Mouse (Mus musculus) right cerebral cortex, postnatal 10 days (tissue): Measurements from ENCODE around the gene Psmd3.

Experiments
- DNase-seq, 2 experiments: peaks; one replicate each; pipeline ENCODE4 v3.0.0; 2021; ENCODE audit warnings: low spot score in 2 of 2

The Psmd3 gene

GRCm38 (mm10) chr11:98688009-98688408 is 5.7 kb downstream of the Psmd3 start:
- no peak for DNase-seq

DNA sequence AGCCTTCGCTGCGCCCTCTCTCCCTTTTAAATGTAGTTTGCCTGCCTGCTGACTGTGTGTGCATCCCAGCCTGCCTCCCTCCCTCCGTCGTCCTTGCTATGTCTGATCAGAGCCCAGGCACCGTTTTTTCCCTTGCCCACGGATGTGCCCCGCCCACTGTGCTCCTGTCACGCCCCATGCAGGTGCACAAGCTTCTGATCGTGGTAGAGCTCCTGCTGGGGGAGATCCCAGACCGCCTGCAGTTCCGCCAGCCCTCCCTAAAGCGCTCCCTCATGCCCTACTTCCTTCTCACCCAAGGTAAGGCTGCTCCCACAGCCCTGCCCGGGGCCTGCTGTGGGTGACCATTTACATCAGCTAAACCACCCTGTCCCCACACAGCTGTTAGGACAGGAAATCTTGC is 10.8 kb downstream of the Psmd3 start:
- DNase-seq: peak in 1 of 2 experiments; percentile 27

DNA sequence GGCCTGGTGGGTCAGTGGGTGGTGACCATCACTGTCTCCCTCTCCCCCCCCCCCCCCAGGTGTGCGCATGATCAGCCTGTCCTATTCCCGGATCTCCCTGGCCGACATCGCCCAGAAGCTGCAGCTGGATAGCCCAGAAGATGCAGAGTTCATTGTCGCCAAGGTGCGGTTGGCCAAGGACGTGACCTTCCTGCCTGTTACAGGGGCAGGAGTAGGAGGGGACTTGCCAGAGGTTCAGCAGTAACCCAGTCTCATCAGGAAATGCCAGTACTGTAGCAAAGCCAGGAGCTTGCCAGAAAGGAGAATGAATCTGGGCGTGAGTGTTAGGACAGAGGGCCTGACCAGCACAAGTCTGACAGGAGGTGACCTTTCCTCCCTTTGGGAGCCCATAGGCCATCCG is 11.4 kb downstream of the Psmd3 start:
- peak in 1 of 2 experiments; percentile 22 for DNase-seq

DNA sequence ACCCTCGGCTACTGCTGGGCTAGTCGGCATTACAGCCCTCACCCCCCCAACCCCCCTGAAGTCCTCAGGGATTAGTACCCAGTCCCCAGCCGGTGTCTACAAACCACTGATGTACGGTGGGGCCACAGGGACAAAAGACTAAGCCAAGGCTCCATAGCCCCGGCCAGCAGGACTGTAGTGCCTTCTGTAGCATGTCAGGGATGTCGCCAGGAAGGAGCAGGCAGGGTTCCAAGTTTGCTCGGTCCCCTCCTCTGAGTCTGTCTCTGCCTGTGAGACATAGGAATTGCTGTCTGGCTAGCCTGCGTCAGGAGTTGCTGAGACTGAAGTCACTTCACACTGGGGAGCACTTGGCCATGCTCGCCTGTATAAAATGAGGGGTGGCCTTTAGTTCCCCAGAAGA is 11.9 kb downstream of the Psmd3 start:
- no peak for DNase-seq

DNA sequence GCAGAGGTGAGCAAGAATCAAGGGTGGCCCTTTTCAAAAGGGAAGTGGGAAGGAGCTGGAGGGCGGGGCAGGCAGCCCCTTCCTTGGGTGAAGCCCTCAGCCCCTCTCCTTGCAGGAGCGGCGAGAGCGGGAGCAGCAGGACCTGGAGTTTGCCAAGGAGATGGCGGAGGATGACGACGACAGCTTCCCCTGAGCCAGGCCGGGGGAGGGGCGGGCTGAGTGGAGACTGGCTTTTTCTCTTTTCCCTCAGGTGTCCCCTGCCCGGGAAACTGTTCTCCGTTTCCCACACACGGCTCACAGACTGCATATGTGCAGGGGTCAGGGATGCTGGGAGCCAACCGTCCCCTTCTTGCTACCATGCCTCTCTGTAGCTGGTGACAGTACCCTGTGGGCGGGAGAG is 13.1 kb downstream of the Psmd3 start:
- DNase-seq: no peak

- no peak for DNase-seq
Measured at GRCm38 (mm10) chr11:98696454-98697216, 14.3 kb downstream of the Psmd3 start.

DNA sequence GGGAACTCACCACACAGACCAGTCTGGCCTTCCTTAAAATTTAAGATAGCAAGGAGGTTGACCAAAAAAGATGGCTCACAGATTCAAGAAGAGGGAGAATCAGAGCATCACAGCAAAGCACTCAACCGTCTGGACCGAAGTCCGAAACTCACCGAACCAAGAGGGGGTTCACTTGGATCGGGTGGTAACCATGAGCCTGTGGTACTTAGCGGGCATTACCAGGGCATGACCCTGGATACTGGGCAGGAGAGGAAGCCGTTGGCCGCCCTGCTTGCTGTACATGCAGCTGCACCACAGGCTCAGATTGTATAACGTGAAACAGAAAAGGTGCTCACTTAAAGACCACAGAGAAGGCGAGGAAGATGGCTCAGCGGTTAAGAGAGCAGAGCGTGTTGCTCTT is 14.9 kb downstream of the Psmd3 start:
- no peak for DNase-seq

DNA sequence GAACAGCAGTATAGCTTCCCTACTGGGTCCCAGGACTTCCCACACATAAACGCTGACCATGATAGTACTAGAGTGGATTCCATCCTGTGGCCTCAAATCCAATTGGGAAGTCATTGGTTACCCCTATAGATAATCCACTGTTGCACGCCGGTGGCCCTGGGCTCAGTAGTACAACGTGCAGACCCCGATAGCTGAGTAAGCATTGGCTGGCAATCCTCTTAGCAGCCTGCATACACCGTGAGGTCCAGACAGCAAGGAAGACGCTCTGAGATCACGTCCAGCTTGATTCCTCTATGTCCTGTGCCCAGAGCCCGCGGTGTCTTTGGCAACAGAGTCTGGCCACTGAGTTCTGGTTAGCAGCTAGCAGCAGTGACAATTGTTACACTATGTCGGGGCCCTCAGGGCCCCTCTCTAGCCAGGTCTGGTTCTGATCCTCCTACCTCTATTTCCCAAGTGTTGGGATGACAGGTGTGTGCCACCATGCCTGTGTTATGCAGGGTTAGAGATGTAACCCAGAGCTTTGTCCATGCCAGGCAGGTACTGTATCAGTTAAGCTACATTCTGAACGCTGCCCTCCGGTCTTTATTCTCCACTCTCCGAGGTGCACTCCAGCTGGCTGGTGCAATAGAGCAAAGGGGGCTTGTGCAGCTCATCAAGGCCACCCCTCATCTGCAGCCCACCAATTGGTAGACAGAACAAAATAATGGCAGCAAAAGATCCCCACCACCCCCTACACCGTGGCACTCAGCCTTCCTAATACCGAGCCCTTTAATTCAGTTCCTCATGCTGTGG is 16.7 kb downstream of the Psmd3 start:
- no peak for DNase-seq

DNA sequence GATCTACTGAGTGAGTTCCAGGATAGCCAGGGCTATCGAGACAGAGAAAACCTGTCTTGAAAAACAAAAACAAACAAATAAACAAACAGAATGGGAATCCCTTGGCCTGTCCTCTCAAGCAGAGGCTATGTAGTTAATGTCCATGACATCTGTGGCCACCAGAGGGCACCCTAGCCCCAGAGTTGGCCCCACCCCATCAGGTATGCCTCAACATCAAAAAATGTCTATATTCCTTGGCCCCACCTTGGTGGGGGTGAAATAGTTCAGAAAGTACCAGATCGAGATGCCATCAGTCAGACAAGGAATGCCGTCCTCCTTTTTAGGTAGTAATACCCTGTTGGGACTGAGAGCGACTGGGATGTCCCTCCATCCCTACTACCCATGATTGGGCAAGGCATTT is 17.6 kb downstream of the Psmd3 start:
- DNase-seq: peak; percentile 78 to 84

DNA sequence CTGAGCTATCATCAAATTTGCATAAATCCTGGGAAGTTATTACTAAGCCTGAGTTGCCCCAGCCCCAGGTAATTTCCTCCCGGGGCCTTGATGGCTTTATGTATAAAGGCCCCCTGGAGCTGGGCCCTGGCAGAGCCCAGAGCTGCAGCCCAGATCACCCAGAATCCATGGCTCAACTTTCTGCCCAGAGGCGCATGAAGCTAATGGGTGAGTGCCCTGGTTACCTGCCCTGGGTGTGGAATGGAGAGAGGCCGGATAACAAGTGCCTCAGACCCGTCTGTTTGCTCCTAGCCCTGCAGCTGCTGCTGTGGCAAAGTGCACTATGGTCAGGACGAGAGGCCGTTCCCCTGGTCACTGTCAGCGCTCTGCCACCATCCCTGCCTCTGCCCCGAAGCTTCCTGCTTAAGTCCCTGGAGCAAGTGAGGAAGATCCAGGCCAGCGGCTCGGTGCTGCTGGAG is 18.9 kb downstream of the Psmd3 start, which contains the start of gene Csf3:
Gene Csf3, plus strand, starts transcription at position 51 of the 458 bp plus-strand sequence.
- no peak for DNase-seq

DNA sequence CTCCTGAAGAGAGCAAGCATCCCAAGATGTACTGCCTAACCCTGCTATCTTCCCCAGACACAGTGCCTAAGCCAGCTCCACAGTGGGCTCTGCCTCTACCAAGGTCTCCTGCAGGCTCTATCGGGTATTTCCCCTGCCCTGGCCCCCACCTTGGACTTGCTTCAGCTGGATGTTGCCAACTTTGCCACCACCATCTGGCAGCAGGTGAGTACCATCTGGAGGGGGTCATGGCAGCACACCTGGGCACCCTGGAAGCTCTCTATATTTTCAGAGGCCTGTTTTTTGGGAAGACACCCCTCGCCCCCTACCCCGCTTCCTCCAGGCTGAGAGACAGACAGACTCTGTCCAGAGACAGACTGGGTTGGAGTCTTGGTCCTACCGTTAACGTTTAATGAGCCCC is 20.0 kb downstream of the Psmd3 start:
- DNase-seq: no peak

DNA sequence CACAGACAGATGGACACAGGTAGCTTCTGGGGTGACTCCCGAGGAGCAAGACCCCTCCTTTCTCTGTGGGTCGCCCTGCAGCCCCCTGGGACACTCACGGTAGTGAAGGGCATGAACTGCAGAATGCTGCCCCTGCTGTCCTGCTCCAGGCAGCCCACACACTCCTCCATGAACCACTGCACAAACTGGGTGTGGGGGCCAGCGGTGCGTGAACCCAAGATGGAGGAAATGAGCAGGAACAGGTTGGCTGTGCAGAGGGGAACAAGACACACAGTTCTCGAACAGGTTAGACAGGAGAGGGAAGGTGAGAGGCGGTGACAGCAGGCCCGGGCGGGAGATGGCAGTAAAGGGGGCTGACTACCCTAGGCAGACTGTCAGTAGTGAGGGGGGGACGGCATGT is 22.7 kb downstream of the Psmd3 start:
- DNase-seq: no peak

GRCm38 (mm10) chr11:98707401-98708281 is 25.3 kb downstream of the Psmd3 start:
- no peak for DNase-seq

DNA sequence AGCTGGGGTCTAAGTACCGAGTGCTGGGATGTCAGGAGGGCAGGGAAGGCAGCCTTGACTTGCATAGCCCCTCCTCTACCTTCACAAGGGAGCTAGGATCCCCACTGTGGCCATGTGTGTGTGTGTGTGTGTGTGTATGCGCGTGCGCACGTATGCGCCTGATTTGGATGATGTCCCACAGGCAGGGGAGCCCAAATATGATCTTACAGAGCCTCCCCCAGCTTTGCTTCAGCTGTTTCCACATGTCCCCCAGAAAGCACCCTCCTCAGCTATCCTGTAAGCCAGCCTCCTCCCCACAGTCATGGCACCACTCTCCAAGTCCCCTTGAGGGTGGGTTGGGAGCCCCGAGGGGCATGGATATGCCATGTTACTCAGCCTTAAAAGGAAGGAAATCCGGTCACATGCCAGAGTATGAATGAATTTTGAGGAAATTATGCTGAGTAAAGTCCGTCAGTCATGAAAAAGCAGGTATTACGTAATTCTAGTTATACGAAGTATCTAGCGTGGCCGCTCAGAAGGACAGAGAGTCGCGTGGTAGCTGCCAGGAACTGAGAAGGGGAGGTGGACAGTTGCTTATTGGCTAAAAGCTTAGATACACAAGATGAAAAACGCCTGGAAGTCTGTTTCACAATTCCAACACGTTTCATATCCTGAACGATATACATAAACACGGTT is 26.1 kb downstream of the Psmd3 start:
- no peak for DNase-seq

DNA sequence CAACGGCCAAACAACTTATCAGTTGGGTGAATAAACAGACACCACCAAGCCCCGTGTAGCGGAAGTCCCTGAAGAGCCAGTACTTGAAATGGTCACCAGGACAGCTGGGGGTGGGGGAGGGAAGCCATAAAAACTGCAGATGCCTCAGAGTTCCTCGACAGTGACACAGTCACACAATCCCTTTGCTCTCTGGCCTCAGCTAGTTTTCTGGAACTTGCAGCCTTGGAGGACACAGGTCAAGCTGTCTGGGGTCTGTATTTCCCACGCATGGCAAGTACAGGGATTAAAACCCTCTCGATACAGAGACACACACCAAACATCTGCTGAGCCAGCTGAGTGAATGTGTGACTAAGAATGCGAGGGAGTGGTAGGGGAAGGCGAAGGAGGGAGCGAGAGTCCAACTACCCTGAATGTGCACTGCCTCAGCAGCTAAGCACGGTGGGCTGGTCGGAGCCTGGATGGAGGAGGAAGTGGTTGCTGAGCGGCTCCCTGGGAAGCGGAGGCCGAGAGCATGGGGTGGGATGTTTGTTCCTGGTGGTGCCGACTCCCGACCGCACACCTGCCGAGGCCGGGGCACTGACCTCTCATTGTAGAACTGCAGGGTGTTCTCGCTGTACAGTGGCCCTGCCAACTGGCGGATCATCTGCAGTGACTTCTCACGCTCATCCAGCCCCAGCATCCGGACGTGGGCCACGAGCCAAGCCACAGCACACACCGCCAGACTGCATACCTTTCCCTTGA is 26.8 kb downstream of the Psmd3 start:
- DNase-seq: no peak

DNA sequence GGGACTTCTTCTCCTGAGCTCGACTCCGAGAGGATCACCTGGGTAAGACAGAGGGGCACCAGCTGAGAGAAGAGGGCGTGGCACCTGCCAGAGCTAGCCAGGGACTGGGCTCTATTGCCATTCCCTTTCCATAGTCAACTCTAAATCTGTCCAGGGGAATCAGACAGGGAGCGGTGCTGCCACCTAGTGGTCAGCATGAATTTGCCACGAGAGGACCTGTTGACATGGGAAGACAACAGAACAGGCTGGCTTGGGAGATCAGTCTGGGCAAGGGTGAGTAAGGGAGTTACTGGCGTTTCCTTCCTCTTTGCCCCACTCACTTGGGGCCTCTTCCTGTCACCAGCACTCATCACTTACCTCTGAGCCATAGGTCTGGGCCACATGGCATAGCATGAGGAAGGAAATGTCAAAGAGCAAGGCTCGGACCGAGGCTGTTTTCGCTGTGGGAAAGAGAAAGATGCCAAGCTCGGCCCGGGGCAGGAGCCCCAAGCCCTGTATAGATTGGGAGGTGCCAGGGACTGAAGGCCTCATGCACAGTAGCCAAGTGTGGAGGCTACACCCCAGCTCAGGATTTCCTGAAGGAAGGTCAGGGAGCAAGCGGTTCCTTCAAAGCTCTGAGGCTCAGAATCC is 28.2 kb downstream of the Psmd3 start:
- peak; percentile 76 to 84 for DNase-seq

- DNase-seq: no peak
Measured at GRCm38 (mm10) chr11:98711046-98711434, 28.7 kb downstream of the Psmd3 start.

- DNase-seq: peak; percentile 64 to 72
Measured at GRCm38 (mm10) chr11:98712009-98712408, 29.7 kb downstream of the Psmd3 start.

GRCm38 (mm10) chr11:98713703-98714102 is 31.3 kb downstream of the Psmd3 start:
- no peak for DNase-seq

DNA sequence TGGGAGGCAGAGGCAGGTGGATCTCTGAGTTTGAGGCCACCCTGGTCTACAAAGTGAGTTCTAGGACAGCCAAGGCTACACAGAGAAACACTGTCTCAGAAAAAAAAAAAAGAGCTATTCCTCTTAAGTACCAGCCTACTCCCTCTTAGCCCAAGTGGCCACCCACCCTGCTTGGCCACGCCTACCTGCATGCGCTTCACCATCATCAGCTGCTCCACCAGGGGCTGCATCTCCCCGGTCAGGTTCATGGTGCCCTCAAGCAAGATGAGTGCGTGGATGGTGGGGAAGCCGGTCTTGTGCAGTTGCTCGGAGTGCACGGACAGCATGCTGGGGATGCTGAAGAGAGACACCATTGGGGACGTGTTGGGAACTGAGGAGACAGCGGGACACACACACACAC is 33.6 kb downstream of the Psmd3 start:
- DNase-seq: no peak
